Comparison of ENCODE assay signal across 26 mouse cellular contexts in the genomic region with DNA sequence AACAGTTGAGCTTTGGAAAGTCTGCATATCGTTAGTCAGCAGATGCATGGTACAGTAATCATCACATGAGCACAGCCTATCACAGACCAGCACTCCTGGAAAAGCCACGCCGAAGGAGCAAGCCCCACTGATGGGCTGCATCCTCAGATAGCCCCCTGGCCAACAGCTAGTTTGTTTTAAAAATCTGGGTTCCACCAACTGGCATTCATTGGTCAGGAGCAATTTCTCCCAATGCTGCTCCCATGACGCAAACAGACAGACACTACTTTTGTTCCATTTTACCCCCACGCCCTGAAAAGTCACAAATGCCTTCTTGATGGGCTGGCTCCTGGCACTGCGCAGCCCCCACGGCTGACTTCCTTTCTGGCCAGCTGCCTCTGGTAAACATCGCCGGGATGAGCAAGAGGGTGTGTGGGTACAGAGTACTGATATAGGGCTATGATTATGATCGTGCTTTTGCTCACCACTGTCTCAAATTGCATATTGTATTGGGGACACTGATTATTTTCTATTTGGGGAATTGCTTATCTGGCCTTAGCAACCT.
DNase-seq lines count a peak whose midpoint lies in the region; TF ChIP-seq lines count a peak whose summit lies in the region.
"Had no signal": no experiment of that assay in that cellular context is flagged by ENCODE, and none has a peak within 500 bp of the region (broad histone marks: within the 10 kb centered on the region; RNA-seq: fewer than 3 reads in every experiment).

No protein-coding gene starts in this region.

- no peak overlapping the region for H3K4me3 ChIP-seq in myocyte
- H3K4me3 ChIP-seq: embryonic facial prominence, embryonic 10.5 days; embryonic facial prominence, embryonic 15.5 days; forebrain, embryonic 13.5 days; heart, embryonic 12.5 days; midbrain, embryonic 13.5 days had no signal

- peak; percentile 27 for DNase-seq in layer of hippocampus, adult 9-11 months
- no peak for DNase-seq in layer of hippocampus, postnatal 10 days (ENCODE audit: low spot score in 2 of 2)
- peak; percentile 69 for DNase-seq in 3T3-L1 (ENCODE audit: low read depth, low spot score)
- DNase-seq in NIH3T3 (ENCODE audit: low read depth): peak; percentile 72
- DNase-seq in right cerebral cortex, postnatal 10 days (ENCODE audit: low spot score in 2 of 2): no peak
- DNase-seq in kidney, postnatal 10 days: no peak
- DNase-seq: adrenal gland, postnatal 14 days; cerebellum, adult 11-12 months; cerebellum, postnatal 14 days; gastrocnemius, postnatal 25 days; heart, adult 18-20 months; heart, postnatal 4 days; kidney, postnatal 25 days; liver; lung, adult 2 months; lung, postnatal 10 days; right cerebral cortex, postnatal 14 days; spleen, adult 18-20 months; thymus, postnatal 4 days had no signal

- no peaks in the 10 kb centered on the region for H3K79me2 ChIP-seq in myocyte (ENCODE audit: control insufficient read depth, insufficient read depth)

- H3K4me2 ChIP-seq in myocyte (ENCODE audit: low read depth): peak overlapping the region; percentile 66
- H3K4me2 ChIP-seq: embryonic facial prominence, embryonic 15.5 days; forebrain, embryonic 13.5 days; heart, embryonic 12.5 days; hindbrain, embryonic 14.5 days; midbrain, embryonic 13.5 days had no signal

- no peak for TF ChIP-seq POLR2A in myocyte (IDR thresholded peaks at IDR 0.05; ENCODE audit: insufficient read length, low read depth)

- H3K36me3 ChIP-seq in myocyte (ENCODE audit: control insufficient read depth, insufficient read depth): no peaks in the 10 kb centered on the region
- H3K36me3 ChIP-seq: embryonic facial prominence, embryonic 10.5 days; embryonic facial prominence, embryonic 15.5 days; heart, embryonic 12.5 days; midbrain, embryonic 13.5 days had no signal

- no peak overlapping the region for H3ac ChIP-seq in myocyte (ENCODE audit: control insufficient read depth, insufficient read length)

- H3K27me3 ChIP-seq in myocyte (ENCODE audit: control insufficient read depth, insufficient read depth, insufficient read length): no peaks in the 10 kb centered on the region
- H3K27me3 ChIP-seq: embryonic facial prominence, embryonic 15.5 days; forebrain, embryonic 13.5 days; heart, embryonic 12.5 days; midbrain, embryonic 13.5 days had no signal

TF ChIP-seq in myocyte, 11 proteins besides CTCF, POLR2A, EP300 and RAD21:
- TF ChIP-seq CEBPB (IDR thresholded peaks at IDR 0.05; ENCODE audit: insufficient read depth, poor library complexity, severe bottlenecking): peak; percentile 39; the same call in 1 of the 2 replicates
- no peak for TF ChIP-seq MAX (IDR thresholded peaks at IDR 0.05; ENCODE audit: low read depth)
- no peak for TF ChIP-seq SRF (IDR thresholded peaks at IDR 0.05; ENCODE audit: control insufficient read depth, insufficient read length, low read depth)
- TF ChIP-seq USF1 (IDR thresholded peaks at IDR 0.05; ENCODE audit: low read depth): no peak
- TF ChIP-seq MYOG (IDR thresholded peaks at IDR 0.05; ENCODE audit: control insufficient read depth in 1 of 3, insufficient read depth in 1 of 3, insufficient read length in 2 of 3, low read depth in 2 of 3): peak in 2 of 3 experiments; percentile 7 to 59
- TF ChIP-seq MYOD1 (IDR thresholded peaks at IDR 0.05; ENCODE audit: control insufficient read depth in 1 of 3, insufficient read length in 2 of 3, low read depth in 2 of 3): peak in 1 of 3 experiments; percentile 77
- no peak for TF ChIP-seq POLR2AphosphoS2 (IDR thresholded peaks at IDR 0.05; ENCODE audit: insufficient read length, low read depth)

Comparison
In these comparisons a context has a peak if more than half of its experiments do, and no peak if none do; other contexts are left out.
1. DNase-seq: peak in layer of hippocampus, adult 9-11 months (single experiment), 3T3-L1 (single experiment) and NIH3T3 (single experiment); none in layer of hippocampus, postnatal 10 days (0 of 2), right cerebral cortex, postnatal 10 days (0 of 2) and kidney, postnatal 10 days (single experiment).